ENCODE assay signal across 8 mouse cellular contexts in genomic region chr19:4442408-4442807, GRCm38 (mm10). TPM values are rescaled to one million over a fixed set of nuclear protein-coding genes. Genes with fewer than 3 reads are reported as not detected.
A peak's percentile ranks its signal among the peaks of the same experiment; 100 is the strongest.
DNase-seq lines count a peak whose midpoint lies in the region; ATAC-seq and TF ChIP-seq lines count a peak whose summit lies in the region.

No protein-coding gene starts in this region.

- peak; percentile 91 for TF ChIP-seq CTCF in lung, postnatal 0 days (IDR thresholded peaks at IDR 0.05)

- no peak overlapping the region for H3K4me2 ChIP-seq in forebrain, embryonic 14.5 days (ENCODE audit: low read length)
- no peak overlapping the region for H3K4me2 ChIP-seq in lung, postnatal 0 days (replicated peaks; ENCODE audit: low read depth, low read length)

- 6% methylated on average over 3 of the region's 3 CpGs for WGBS in forebrain, embryonic 14.5 days
- 6% methylated on average over 3 of the region's 3 CpGs for whole genome bisulfite sequencing in lung, postnatal 0 days

- no peak for TF ChIP-seq EP300 in lung, postnatal 0 days (IDR thresholded peaks at IDR 0.05)

- H3K27ac ChIP-seq in forebrain, embryonic 14.5 days (ENCODE audit: low read depth, low read length), result no peak overlapping the region
- peak overlapping the region; percentile 48 for H3K27ac ChIP-seq in lung, postnatal 0 days (ENCODE audit: low read length)

- intact Hi-C loops in heart, postnatal 36 days (cut with DNase I), result loop anchor here (2.0 kb wide), 2 partner anchors 18 to 186 kb away; no protein-coding TSS in a partner anchor

- ATAC-seq in forebrain, embryonic 14.5 days, result no peak
- ATAC-seq in lung, postnatal 0 days, result peak; percentile 23; the same call in 1 of the 2 replicates

- peaks cover 8% of the 10 kb centered on the region; the same call in 1 of the 2 replicates for H3K27me3 ChIP-seq in forebrain, embryonic 14.5 days (replicated peaks; ENCODE audit: control insufficient read depth, insufficient read depth, low read length)
- H3K27me3 ChIP-seq in lung, postnatal 0 days (replicated peaks; ENCODE audit: insufficient read depth, low read length), result no peaks in the 10 kb centered on the region

- no peak overlapping the region for H3K9ac ChIP-seq in forebrain, embryonic 14.5 days (ENCODE audit: low read length)
- no peak overlapping the region for H3K9ac ChIP-seq in lung, postnatal 0 days (replicated peaks; ENCODE audit: low read depth)

- H3K9me3 ChIP-seq in forebrain, embryonic 14.5 days (replicated peaks; ENCODE audit: control insufficient read depth, low read length), result no peaks in the 10 kb centered on the region
- no peaks in the 10 kb centered on the region for H3K9me3 ChIP-seq in lung, postnatal 0 days (ENCODE audit: low read length)

- H3K36me3 ChIP-seq in forebrain, embryonic 14.5 days (ENCODE audit: control insufficient read depth, insufficient read depth, low read length), result no peaks in the 10 kb centered on the region
- H3K36me3 ChIP-seq in lung, postnatal 0 days (ENCODE audit: insufficient read depth, low read length), result no peaks in the 10 kb centered on the region

- no peak overlapping the region for H3K4me3 ChIP-seq in forebrain, embryonic 14.5 days (ENCODE audit: low read depth, low read length)
- H3K4me3 ChIP-seq in lung, postnatal 0 days (ENCODE audit: low read depth, low read length), result no peak overlapping the region

- 0 out of 2 replicates have a peak, but pooled peaks cover 2% of the 10 kb centered on the region for H3K4me1 ChIP-seq in forebrain, embryonic 14.5 days (ENCODE audit: control insufficient read depth, insufficient read depth, low read length)
- peaks cover 17% of the 10 kb centered on the region for H3K4me1 ChIP-seq in lung, postnatal 0 days (ENCODE audit: insufficient read depth, low read depth, low read length)

- DNase-seq in Muller cell, postnatal 12 days (ENCODE audit: inconsistent ontology term), result peak; percentile 65
- DNase-seq in cerebellum, adult 11-12 months, result peak; percentile 65
- peak; percentile 77 for DNase-seq in forebrain, embryonic 14.5 days (ENCODE audit: low spot score)
- DNase-seq in heart, postnatal 36 days, result peak; percentile 75 to 80
- peak; percentile 66 for DNase-seq in layer of hippocampus, adult 9-10 months (ENCODE audit: low spot score)
- DNase-seq in lung, postnatal 0 days (ENCODE audit: low spot score), result peak; percentile 80
- DNase-seq in right cerebral cortex, adult 18-20 months, result peak; percentile 51
- DNase-seq in urinary bladder, postnatal 14 days (ENCODE audit: low spot score), result peak; percentile 72

RNA-seq across cellular contexts. Expression of gene Rhod, which starts 3.2 kb away (rescaled TPM):
- polyA plus RNA-seq in forebrain, embryonic 14.5 days (2014; fragmentation: Nextera tagmentation; extraction: Ambion mirVana), result 6.3 and 8.3 TPM in 2 replicates
- 1 to 10 TPM; 5.5 to 5.8 TPM for total RNA-seq in heart, postnatal 36 days (2021)
- polyA plus RNA-seq in lung, postnatal 0 days (2015; fragmentation: Nextera tagmentation; extraction: Ambion mirVana), result 25.0 and 25.1 TPM in 2 replicates

RNA-seq across cellular contexts. Expression of gene Syt12, which starts 34.8 kb away (rescaled TPM):
- polyA plus RNA-seq in forebrain, embryonic 14.5 days (2014; fragmentation: Nextera tagmentation; extraction: Ambion mirVana), result 1.9 TPM in 2 replicates
- 1 to 10 TPM; 6.2 to 8.2 TPM for total RNA-seq in heart, postnatal 36 days (2021)
- 1.0 and 1.3 TPM in 2 replicates for polyA plus RNA-seq in lung, postnatal 0 days (2015; fragmentation: Nextera tagmentation; extraction: Ambion mirVana)

RNA-seq across cellular contexts. Expression of gene Kdm2a, which starts 44.3 kb away (rescaled TPM):
- 29.2 and 36.3 TPM in 2 replicates for polyA plus RNA-seq in forebrain, embryonic 14.5 days (2014; fragmentation: Nextera tagmentation; extraction: Ambion mirVana)
- 10 to 100 TPM; 39.4 to 41.1 TPM for total RNA-seq in heart, postnatal 36 days (2021)
- 16.5 and 18.5 TPM in 2 replicates for polyA plus RNA-seq in lung, postnatal 0 days (2015; fragmentation: Nextera tagmentation; extraction: Ambion mirVana)

RNA-seq across cellular contexts. Expression of gene 2010003K11Rik, which starts 56.0 kb away (rescaled TPM):
- not detected in 2 replicates for polyA plus RNA-seq in forebrain, embryonic 14.5 days (2014; fragmentation: Nextera tagmentation; extraction: Ambion mirVana)
- total RNA-seq in heart, postnatal 36 days (2021), result under 1 TPM in 1 of 2 experiments, not detected in 1; 0.25 TPM
- polyA plus RNA-seq in lung, postnatal 0 days (2015; fragmentation: Nextera tagmentation; extraction: Ambion mirVana), result 0.12 and 0.20 TPM in 2 replicates
